Mouse (Mus musculus) CD4-positive helper T cell, adult 2 months (primary cell): ENCODE data around the gene Klhl33.

Experiments used
- DNase-seq: peaks from one replicate; pipeline ENCODE4 v3.0.0-alpha.2; 2012; ENCODE audit warnings: low read depth, missing footprints, low spot score

Gene Klhl33

GRCm38 (mm10) chr14:50855788-50856187, 41.5 kb downstream of the Klhl33 start:
- DNase-seq = no peak
